Mouse (Mus musculus) midbrain, embryonic 14.5 days (tissue): ENCODE data around the gene Afap1l2. TPM values are rescaled to one million over a fixed set of nuclear protein-coding genes. Genes with fewer than 3 reads are reported as not detected.

Source experiments
- ATAC-seq: fragments of 200-750 bp; cut with Nextera tagmentation; 2 replicates; pipeline ENCODE4 v1.8.0; 2017; ENCODE audit warnings: moderate number of reproducible peaks, moderate library complexity; ENCODE audit not compliant: low FRiP score, low TSS enrichment
- DNase-seq: peaks from one replicate; pipeline ENCODE4 v3.0.0-alpha.2; 2015
- H3K27ac ChIP-seq: fragments of 300-500 bp; sonication (generic); replicated peaks from 2 replicates; pipeline ENCODE4 v1.5.1; 2014; ENCODE audit warnings: mild to moderate bottlenecking, low read depth, low read length, moderate library complexity
- H3K27me3 ChIP-seq: fragments of 300-500 bp; sonication (generic); 2 replicates; pipeline ENCODE4 v1.6.1; 2014; ENCODE audit warnings: low read length, control low read depth, mixed read lengths; ENCODE audit not compliant: control insufficient read depth, insufficient read depth
- H3K36me3 ChIP-seq: fragments of 300-500 bp; sonication (generic); 2 replicates; pipeline ENCODE4 v1.6.1; 2014; ENCODE audit warnings: low read length, control low read depth; ENCODE audit not compliant: control insufficient read depth, insufficient read depth
- H3K4me1 ChIP-seq: fragments of 300-500 bp; sonication (generic); 2 replicates; pipeline ENCODE4 v1.6.1; 2014; ENCODE audit warnings: mild to moderate bottlenecking, antibody characterized with exemption, low read length, control low read depth; ENCODE audit not compliant: control insufficient read depth, insufficient read depth
- H3K4me2 ChIP-seq: fragments of 300-500 bp; sonication (generic); 2 replicates; pipeline ENCODE4 v1.6.1; 2014; ENCODE audit warnings: mild to moderate bottlenecking, low read length, moderate library complexity
- H3K4me3 ChIP-seq: fragments of 300-500 bp; sonication (generic); replicated peaks from 2 replicates; pipeline ENCODE4 v1.5.1; 2014; ENCODE audit warnings: low read depth, low read length
- H3K9ac ChIP-seq: fragments of 300-500 bp; sonication (generic); replicated peaks from 2 replicates; pipeline ENCODE4 v1.6.1; 2014; ENCODE audit warnings: mild to moderate bottlenecking, low read length, moderate library complexity
- H3K9me3 ChIP-seq: fragments of 300-500 bp; sonication (generic); 2 replicates; pipeline ENCODE4 v1.6.1; 2016; ENCODE audit warnings: low read length, control low read depth, mixed read lengths; ENCODE audit not compliant: control insufficient read depth
- WGBS: fragments of 180-500 bp; shearing (Covaris S2); extraction: QIAGEN DNeasy Blood & Tissue Kit; methylation state at CpG from one replicate; pipeline ENCODE4 v1.1.7; 2014; 5-methylcytosine and 5-hydroxymethylcytosine counted together
- polyA plus RNA-seq: library from polyadenylated mRNA; unstranded; fragments of >200 nt; fragmentation: Nextera tagmentation; extraction: Ambion mirVana; gene quantifications from 2 replicates; pipeline ENCODE4 v1.2.1, GENCODE M21; 2014

Gene Afap1l2
- polyA plus RNA-seq, 1 experiment from 2014 or later: 8.8 TPM

DNA sequence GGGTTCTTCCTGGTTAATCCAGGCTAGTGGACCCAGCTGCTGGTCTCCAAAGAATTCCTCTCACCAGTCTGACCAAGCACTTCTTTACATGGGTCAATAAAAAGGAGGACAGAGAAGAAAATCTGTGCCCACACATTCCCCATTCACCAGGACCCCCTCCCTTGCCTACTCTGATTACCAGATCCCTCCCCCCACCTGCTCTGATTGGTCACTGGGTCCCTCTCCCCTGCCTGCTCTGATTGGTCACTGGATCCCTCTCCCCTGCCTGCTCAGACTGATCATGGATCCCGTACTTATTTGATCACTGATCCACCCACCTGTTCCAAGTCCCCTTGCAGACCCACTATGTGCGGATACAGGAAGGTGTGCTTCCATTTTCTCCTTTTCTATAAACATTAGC lies 116.6 kb downstream of the Afap1l2 start:
- 56% methylated on average over 2 of the region's 2 CpGs for WGBS
- Histone ChIP-seq H3K4me3 (no peak overlapping the region), H3K36me3 (no peaks in the 10 kb centered on the region), H3K4me2 (no peak overlapping the region), H3K9me3 (no peaks in the 10 kb centered on the region), H3K27ac (no peak overlapping the region), H3K9ac (no peak overlapping the region), H3K4me1 (peaks cover 4% of the 10 kb centered on the region), H3K27me3 (no peaks in the 10 kb centered on the region)
- no peak for DNase-seq
- ATAC-seq: no peak

DNA sequence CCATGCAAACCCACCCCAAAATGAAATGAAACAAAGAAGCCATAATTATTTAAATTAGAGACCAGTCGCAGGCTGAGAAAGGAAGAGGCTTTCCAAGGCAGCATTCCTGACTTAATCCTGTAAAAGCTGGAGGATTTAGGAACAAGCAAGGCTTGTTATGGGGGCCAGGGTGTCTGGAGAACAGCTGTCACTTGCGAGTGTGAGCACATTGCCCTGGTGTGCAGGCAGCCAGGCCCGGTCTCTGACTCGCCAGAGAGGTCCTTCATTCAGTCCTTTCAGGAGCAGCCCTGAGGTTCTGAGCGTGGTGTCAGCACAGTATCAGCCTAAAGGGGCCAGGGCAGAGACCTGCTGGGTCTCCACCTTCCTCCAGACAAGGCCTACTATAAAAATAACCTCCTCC lies 119.4 kb downstream of the Afap1l2 start:
- Histone ChIP-seq H3K4me3 (no peak overlapping the region), H3K9ac (no peak overlapping the region), H3K4me2 (no peak overlapping the region), H3K36me3 (no peaks in the 10 kb centered on the region), H3K27me3 (no peaks in the 10 kb centered on the region), H3K27ac (no peak overlapping the region), H3K9me3 (no peaks in the 10 kb centered on the region), H3K4me1 (peaks cover 4% of the 10 kb centered on the region)
- ATAC-seq (no peak), DNase-seq (peak; percentile 30)
- WGBS: 30% methylated on average over 5 of the region's 5 CpGs

DNA sequence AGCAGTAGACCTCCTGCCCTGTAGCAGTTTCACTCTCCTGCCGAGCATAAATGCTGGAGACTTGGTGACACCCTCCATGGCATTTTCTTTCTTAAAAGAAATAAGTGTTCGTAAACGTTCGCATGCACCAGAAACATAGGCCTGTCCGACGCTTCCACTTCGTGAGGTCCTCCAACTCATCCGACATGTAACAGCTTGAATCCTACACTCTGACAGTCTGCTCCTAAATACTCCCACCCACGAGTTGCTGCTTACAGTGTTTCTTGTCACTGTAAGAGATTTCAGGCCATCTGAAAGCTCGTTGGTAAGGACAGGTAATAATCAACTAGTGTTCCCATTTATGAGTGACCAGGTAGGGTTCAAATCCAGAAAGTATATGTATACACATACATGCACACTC lies 120.1 kb downstream of the Afap1l2 start:
- Histone ChIP-seq H3K27me3 (no peaks in the 10 kb centered on the region; the same call in 1 of the 2 replicates), H3K27ac (no peak overlapping the region), H3K36me3 (no peaks in the 10 kb centered on the region), H3K4me3 (no peak overlapping the region), H3K4me2 (no peak overlapping the region), H3K4me1 (peaks cover 4% of the 10 kb centered on the region), H3K9me3 (no peaks in the 10 kb centered on the region), H3K9ac (no peak overlapping the region)
- 88% methylated on average over 10 of the region's 10 CpGs for WGBS
- no peak for DNase-seq
- ATAC-seq: no peak

DNA sequence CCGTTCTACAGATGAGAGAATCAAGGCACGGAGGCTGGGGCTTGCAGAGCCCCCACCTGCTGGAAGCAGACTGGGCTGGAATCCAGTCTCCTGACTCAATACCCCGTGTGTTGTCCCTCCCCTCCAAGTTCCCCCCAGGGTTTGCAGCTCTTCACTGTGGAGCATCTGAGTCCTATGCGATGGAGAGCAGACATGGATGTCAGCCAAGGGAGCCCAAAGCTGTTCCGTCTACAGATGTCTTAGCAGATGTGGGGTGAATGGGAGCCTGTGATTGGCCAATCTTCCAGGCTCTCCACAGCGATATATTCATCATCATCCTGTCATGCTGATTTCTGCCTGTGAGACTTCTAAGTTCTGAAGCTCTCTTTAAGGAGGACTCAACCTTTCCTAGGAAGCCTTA lies 130.7 kb downstream of the Afap1l2 start:
- no peaks in the 10 kb centered on the region for H3K9me3 ChIP-seq
- DNase-seq (no peak), ATAC-seq (no peak)
- no peak overlapping the region for H3K27ac ChIP-seq
- H3K27me3 ChIP-seq: peaks cover 43% of the 10 kb centered on the region
- 72% methylated on average over 6 of the region's 6 CpGs for WGBS
- H3K4me2 ChIP-seq: no peak overlapping the region
- H3K9ac ChIP-seq: no peak overlapping the region
- H3K4me3 ChIP-seq: no peak overlapping the region
- H3K4me1 ChIP-seq: peaks cover 10% of the 10 kb centered on the region; the same call in 1 of the 2 replicates
- no peaks in the 10 kb centered on the region for H3K36me3 ChIP-seq

DNA sequence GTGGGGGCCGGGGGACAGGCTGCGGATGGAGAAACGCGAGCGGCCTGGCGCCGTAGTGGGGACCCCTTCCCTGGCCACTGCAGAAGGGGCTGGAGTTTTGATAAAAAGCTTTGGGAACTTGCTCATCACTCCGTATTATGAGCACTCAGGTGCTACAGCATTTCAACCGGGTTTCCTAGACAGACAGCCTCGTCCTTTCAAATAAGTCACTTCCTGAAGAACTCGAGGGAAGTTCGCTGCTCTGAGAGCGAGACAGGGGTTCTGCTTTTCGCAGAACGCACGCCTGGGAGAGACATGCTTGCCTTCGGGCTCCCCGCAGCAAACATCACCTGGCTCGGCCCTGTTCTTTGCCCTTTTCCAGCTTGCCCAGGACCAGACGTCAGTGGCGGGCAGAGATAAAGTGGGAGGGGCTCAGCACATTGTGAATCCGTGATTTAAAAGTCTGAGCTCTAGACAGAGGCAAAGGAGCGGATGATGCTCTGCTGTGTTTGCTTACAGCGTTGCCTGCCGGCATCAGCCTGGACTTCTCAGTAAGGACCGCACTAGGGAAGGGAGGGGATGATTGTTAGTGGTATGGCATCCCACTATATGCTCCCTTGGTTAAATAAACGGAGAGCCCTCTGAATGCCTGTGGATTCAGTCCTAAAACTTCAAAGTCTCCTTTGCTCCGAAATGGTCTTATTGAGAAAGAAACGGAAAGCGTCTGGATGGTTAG lies 133.3 kb downstream of the Afap1l2 start:
- Histone ChIP-seq H3K9me3 (no peaks in the 10 kb centered on the region), H3K4me3 (peak overlapping the region; percentile 47), H3K27ac (no peak overlapping the region), H3K4me1 (peaks cover 10% of the 10 kb centered on the region; the same call in 1 of the 2 replicates), H3K4me2 (peak overlapping the region; percentile 99), H3K9ac (peak overlapping the region; percentile 46; the same call in 1 of the 2 replicates), H3K27me3 (peaks cover 52% of the 10 kb centered on the region), H3K36me3 (no peaks in the 10 kb centered on the region)
- 9% methylated on average over 30 of the region's 30 CpGs for WGBS
- DNase-seq: peak; percentile 45
- ATAC-seq: no peak

DNA sequence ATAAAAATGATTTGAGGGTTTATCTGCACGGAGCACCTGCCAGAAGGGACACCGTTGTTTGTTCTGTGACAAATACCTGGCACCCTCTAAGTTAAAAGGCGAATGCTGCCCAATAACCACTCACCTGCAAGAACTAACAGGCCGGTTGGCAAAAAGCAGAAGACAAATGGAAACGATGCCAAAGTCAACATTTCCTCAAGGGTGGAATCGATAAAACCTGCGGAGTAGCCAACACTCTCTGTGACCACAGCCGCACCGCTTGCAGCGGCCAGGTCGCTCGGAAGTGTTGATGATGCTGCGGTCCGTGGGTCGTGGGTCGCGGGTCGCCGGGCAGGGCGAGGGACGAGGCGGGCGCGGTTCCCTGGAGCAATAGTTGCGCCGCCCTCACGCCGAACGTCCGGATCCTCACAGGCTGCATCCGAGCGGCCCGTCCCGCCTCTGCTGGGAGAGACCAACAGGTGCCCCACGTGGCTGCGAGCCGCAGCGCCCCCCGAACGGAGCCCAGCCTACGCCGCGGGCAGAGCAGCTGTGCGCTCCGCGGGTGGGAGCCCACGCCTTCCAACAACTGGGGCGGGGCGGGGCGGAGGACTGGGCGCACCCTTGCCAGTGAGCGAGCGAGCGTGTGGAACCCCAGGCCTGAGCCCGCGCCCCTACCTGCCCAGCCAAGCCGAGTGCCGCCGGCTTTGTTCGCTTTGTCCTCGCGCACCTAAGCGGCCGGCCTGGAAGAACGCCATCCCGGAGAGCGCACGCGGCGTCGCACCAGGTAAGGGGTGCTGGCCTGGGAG lies 134.0 kb downstream of the Afap1l2 start, which contains the start of gene Vwa2:
Gene Vwa2, plus strand, starts transcription at position 434 of the 785 bp plus-strand sequence.
- Histone ChIP-seq H3K36me3 (no peaks in the 10 kb centered on the region), H3K4me3 (peak within 1 kb of the TSS; percentile 47), H3K4me1 (peaks cover 10% of the 10 kb centered on the region; the same call in 1 of the 2 replicates), H3K9me3 (no peaks in the 10 kb centered on the region), H3K9ac (peak within 1 kb of the TSS; percentile 46; the same call in 1 of the 2 replicates), H3K27me3 (peaks cover 52% of the 10 kb centered on the region), H3K4me2 (peak within 1 kb of the TSS; percentile 99), H3K27ac (no peak within 1 kb of the TSS)
- no peak for ATAC-seq
- DNase-seq: peak; percentile 62
- 3% methylated on average over 66 of the region's 71 CpGs for WGBS

DNA sequence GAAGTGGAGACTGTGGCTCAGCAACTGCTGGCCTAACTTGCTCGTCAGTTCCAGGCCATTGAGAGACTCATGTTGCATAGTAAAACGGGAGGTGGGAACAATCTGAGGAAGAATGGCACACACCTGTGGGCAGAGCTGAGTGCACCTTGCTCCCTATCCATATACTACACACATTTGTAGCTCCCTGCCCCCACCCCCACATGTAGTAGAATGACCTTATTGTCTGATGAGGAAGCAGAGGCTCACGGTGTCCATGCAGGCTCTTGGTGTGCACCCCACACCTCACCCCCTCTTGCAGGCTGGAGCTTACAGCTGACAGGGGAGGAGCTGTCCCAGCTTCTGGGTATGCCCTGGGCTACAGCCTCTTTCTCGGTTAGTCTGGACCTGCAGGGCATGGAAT lies 140.3 kb downstream of the Afap1l2 start:
- no peaks in the 10 kb centered on the region for H3K36me3 ChIP-seq
- no peak for DNase-seq
- H3K4me1 ChIP-seq: no peaks in the 10 kb centered on the region
- H3K4me3 ChIP-seq: no peak overlapping the region
- H3K4me2 ChIP-seq: no peak overlapping the region
- H3K27ac ChIP-seq: no peak overlapping the region
- no peak overlapping the region for H3K9ac ChIP-seq
- H3K27me3 ChIP-seq: peaks cover 12% of the 10 kb centered on the region
- 75% methylated on average over 4 of the region's 4 CpGs for WGBS
- ATAC-seq: no peak
- no peaks in the 10 kb centered on the region for H3K9me3 ChIP-seq
